In the genomic region with DNA sequence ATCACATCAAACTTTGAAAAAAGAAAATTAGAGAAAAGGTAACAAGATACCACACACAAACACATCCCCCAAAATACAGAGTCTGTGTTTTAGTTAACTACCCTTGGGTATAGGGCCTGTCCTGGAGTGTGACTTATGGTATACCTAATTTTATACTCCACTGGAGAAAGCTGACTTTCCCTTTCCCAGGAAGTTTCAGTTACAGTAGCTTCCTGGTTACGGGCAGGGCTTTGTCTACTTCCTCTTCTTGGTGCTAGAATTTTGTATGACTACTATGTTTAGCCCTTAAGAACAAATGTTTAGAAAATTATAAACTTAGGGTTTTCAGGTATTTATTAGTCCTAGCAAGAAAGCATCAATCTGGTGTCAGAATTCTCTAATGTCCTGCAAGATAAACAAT, we compare ENCODE assay signal across 26 mouse cellular contexts. TPM values are rescaled to one million over a fixed set of nuclear protein-coding genes. Genes with fewer than 3 reads are reported as not detected.
DNase-seq lines count a peak whose midpoint lies in the region; ATAC-seq and TF ChIP-seq lines count a peak whose summit lies in the region.
"Had no signal": no experiment of that assay in that cellular context is flagged by ENCODE, and none has a peak within 500 bp of the region (broad histone marks: within the 10 kb centered on the region; RNA-seq: fewer than 3 reads in every experiment).

No protein-coding gene starts in this region.

- no peak overlapping the region for H3K27ac ChIP-seq in kidney, postnatal 0 days
- H3K27ac ChIP-seq: embryonic facial prominence, embryonic 13.5 days; forebrain, embryonic 13.5 days; hindbrain, postnatal 0 days; limb, embryonic 15.5 days; liver, embryonic 15.5 days; lung, embryonic 15.5 days had no signal

- TF ChIP-seq CTCF in kidney, postnatal 0 days (IDR thresholded peaks at IDR 0.05; ENCODE audit: low read depth): no peak

- H3K4me1 ChIP-seq in kidney, postnatal 0 days (replicated peaks; ENCODE audit: insufficient read depth, low read length): no peaks in the 10 kb centered on the region
- H3K4me1 ChIP-seq: embryonic facial prominence, embryonic 13.5 days; forebrain, embryonic 13.5 days; limb, embryonic 15.5 days; liver, embryonic 15.5 days; lung, embryonic 15.5 days had no signal

- ATAC-seq in kidney, postnatal 0 days (replicated peaks; ENCODE audit: low FRiP score, low read depth): no peak
- peak; percentile 69 for ATAC-seq in granulocyte monocyte progenitor cell, adult 5-6 weeks (replicated peaks; ENCODE audit: poor library complexity, severe bottlenecking)
- ATAC-seq: forebrain, embryonic 13.5 days; hindbrain, postnatal 0 days; intestine, embryonic 16.5 days had no signal

- no peaks in the 10 kb centered on the region for H3K9me3 ChIP-seq in kidney, postnatal 0 days (replicated peaks; ENCODE audit: low read length)
- H3K9me3 ChIP-seq: embryonic facial prominence, embryonic 13.5 days; forebrain, embryonic 13.5 days; limb, embryonic 15.5 days; liver, embryonic 15.5 days; lung, embryonic 15.5 days had no signal

- H3K27me3 ChIP-seq in kidney, postnatal 0 days (ENCODE audit: insufficient read depth, low read length): no peaks in the 10 kb centered on the region
- H3K27me3 ChIP-seq: embryonic facial prominence, embryonic 13.5 days; forebrain, embryonic 13.5 days; limb, embryonic 15.5 days; liver, embryonic 15.5 days; lung, embryonic 15.5 days had no signal

- H3K9ac ChIP-seq in kidney, postnatal 0 days (ENCODE audit: low read depth, low read length): no peak overlapping the region
- H3K9ac ChIP-seq: embryonic facial prominence, embryonic 13.5 days; forebrain, embryonic 13.5 days; limb, embryonic 15.5 days; liver, embryonic 15.5 days; lung, embryonic 15.5 days had no signal

- intact Hi-C loops in left cerebral cortex, postnatal 14 days (cut with DNase I): no loop called here

- no peak overlapping the region for H3K4me2 ChIP-seq in kidney, postnatal 0 days (ENCODE audit: low read length)
- H3K4me2 ChIP-seq: embryonic facial prominence, embryonic 13.5 days; forebrain, embryonic 13.5 days; limb, embryonic 15.5 days; liver, embryonic 15.5 days; lung, embryonic 15.5 days had no signal

- H3K36me3 ChIP-seq in kidney, postnatal 0 days (ENCODE audit: insufficient read depth, low read length): no peaks in the 10 kb centered on the region
- H3K36me3 ChIP-seq: embryonic facial prominence, embryonic 13.5 days; limb, embryonic 15.5 days; liver, embryonic 15.5 days; lung, embryonic 15.5 days had no signal

- WGBS in kidney, postnatal 0 days: 54% methylated on average over 1 of the region's 1 CpGs

- H3K4me3 ChIP-seq in kidney, postnatal 0 days (replicated peaks; ENCODE audit: low read depth, low read length): no peak overlapping the region
- H3K4me3 ChIP-seq: embryonic facial prominence, embryonic 13.5 days; erythroblast, embryonic 14.5 days; forebrain, embryonic 13.5 days; limb, embryonic 15.5 days; liver, embryonic 15.5 days; lung, embryonic 15.5 days had no signal

- peak; percentile 2 for DNase-seq in kidney, postnatal 0 days (ENCODE audit: low spot score)
- DNase-seq in kidney, postnatal 10 days: no peak
- peak; percentile 27 to 44 for DNase-seq in B cell, adult 2 months
- peak; percentile 2 for DNase-seq in skeletal muscle tissue, adult 2 months (ENCODE audit: low read depth, low spot score)
- no peak for DNase-seq in adrenal gland, adult (ENCODE audit: inconsistent age in 2 of 2, low spot score in 1 of 2)
- no peak for DNase-seq in left cerebral cortex, postnatal 14 days (ENCODE audit: low spot score in 2 of 2)
- DNase-seq: adrenal gland, postnatal 36 days; cerebellum, adult 11-12 months; cerebellum, postnatal 10 days; embryo, embryonic 11 days; kidney, adult 9 months; kidney, postnatal 36 days; midbrain, embryonic 14.5 days; right cerebral cortex, postnatal 25 days; thymus, adult 18-20 months; thymus, postnatal 36 days had no signal

RNA-seq across cellular contexts. Expression of a gene that starts 36.5 kb away (rescaled TPM):
- polyA plus RNA-seq in kidney, postnatal 0 days (2015; fragmentation: Nextera tagmentation; extraction: Ambion mirVana): 1.7 and 2.5 TPM in 2 replicates
- total RNA-seq in granulocyte monocyte progenitor cell, adult 5-6 weeks (2014; fragmentation: Nextera tagmentation): 2.3 TPM in 1 of 2 replicates, not detected in the other
- total RNA-seq in granulocyte monocyte progenitor cell, adult 5-6 weeks (2017): 1.9 and 2.0 TPM in 2 replicates
- total RNA-seq in left cerebral cortex, postnatal 14 days (2021): 1 to 10 TPM; 1.4 TPM
- total RNA-seq: gastrocnemius, adult 8-10 months had no signal
- polyA plus RNA-seq: erythroblast, embryonic 14.5 days had no signal

Comparison
In these comparisons a context has a peak if more than half of its experiments do, and no peak if none do; other contexts are left out.
1. DNase-seq: peak in kidney, postnatal 0 days (single experiment), B cell, adult 2 months (2 of 2) and skeletal muscle tissue, adult 2 months (single experiment); none in kidney, postnatal 10 days (single experiment), adrenal gland, adult (0 of 2) and left cerebral cortex, postnatal 14 days (0 of 2).